Mouse (Mus musculus) C2C12 (cell line): ENCODE results near the gene Gm49337.

ENCODE experiments used
- CTCF ChIP-seq: IDR thresholded peaks from one replicate; pipeline ENCODE4 v1.5.1; 2011; ENCODE audit not compliant: control insufficient read depth, insufficient read depth, insufficient read length
- MAX ChIP-seq: IDR thresholded peaks from one replicate; pipeline ENCODE4 v1.6.1; 2011; ENCODE audit warnings: mild to moderate bottlenecking, control low read depth
- USF1 ChIP-seq: IDR thresholded peaks from one replicate; pipeline ENCODE4 v1.6.1; 2011; ENCODE audit warnings: low read depth, mild to moderate bottlenecking, control low read depth, moderate library complexity

DNA sequence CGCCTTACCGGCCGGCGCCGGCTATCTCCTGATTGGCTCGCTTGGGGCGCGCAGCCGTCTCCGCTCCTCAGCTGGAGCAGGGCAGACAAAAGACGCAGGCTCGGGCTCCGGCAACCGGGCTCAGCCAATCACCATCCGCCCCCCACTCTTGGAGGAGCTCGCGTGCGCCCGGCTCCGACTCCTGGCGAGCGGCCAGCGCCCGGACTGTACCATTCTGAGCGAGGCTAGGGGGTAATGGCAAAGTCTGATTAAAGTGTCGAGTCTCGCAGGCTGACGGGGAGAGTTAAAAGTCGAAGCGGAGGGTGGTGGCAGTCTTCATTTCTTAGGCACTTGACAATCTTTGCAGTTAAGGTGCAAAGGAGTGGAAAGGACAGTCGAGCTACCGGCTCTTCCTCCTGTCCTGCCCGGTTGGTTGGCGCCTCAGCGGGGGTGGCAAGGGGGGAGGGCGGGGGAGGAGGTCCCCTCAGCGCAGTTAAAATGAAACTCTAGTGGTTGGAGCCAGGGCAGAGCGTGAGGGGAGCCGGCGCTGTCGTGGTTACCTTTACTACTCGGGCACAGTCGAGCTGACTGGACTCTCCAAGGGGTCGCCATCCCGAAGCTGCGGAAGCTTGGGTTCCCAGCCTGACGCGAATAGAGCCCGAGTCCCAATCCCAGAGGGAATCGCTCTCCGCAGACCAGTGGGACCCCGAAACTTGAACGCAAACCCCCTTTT, 48.1 kb downstream of the Gm49337 start, which contains the start of gene Pik3r3:
- no peak for TF ChIP-seq CTCF
- no peak for TF ChIP-seq USF1
- no peak for TF ChIP-seq MAX
